Mouse (Mus musculus) gastrocnemius, adult 2 months (tissue): ENCODE data around the gene Arhgef15. TPM values are rescaled to one million over a fixed set of nuclear protein-coding genes. Genes with fewer than 3 reads are reported as not detected.
A peak's percentile ranks its signal among the peaks of the same experiment; 100 is the strongest.
"Not testable (repeated sequence)": the region's sequence is repeated elsewhere in the genome, so short reads cannot be mapped to it uniquely, and the experiment has no call there.

Experiments used
- DNase-seq: peaks from one replicate; pipeline ENCODE4 v3.0.0; 2022
- H3K27ac ChIP-seq: fragments of 200-600 bp; 2 replicates; pipeline ENCODE4 v1.8.1; 2022; ENCODE audit warnings: mild to moderate bottlenecking
- H3K4me3 ChIP-seq: fragments of 200-600 bp; 2 replicates; pipeline ENCODE4 v1.8.1; 2022; ENCODE audit warnings: mild to moderate bottlenecking, moderate library complexity
- CTCF ChIP-seq: fragments of 200-600 bp; IDR thresholded peaks from 2 replicates; pipeline ENCODE4 v1.8.1; 2022; ENCODE audit warnings: antibody characterized with exemption, mild to moderate bottlenecking, moderate library complexity
- intact Hi-C: fragments of 180-260 bp; cut with DNase I; formaldehyde crosslinking; loops from one replicate; pipeline ENCODE4 v1.15.1; 2025
- total RNA-seq, 2 experiments: library from RNA; stranded (reverse); gene quantifications; 2 replicates each; pipeline ENCODE4 v1.2.3; 2021

The Arhgef15 gene
- total RNA-seq, 2 experiments from 2014 or later: 5.9 to 9.7 TPM

DNA sequence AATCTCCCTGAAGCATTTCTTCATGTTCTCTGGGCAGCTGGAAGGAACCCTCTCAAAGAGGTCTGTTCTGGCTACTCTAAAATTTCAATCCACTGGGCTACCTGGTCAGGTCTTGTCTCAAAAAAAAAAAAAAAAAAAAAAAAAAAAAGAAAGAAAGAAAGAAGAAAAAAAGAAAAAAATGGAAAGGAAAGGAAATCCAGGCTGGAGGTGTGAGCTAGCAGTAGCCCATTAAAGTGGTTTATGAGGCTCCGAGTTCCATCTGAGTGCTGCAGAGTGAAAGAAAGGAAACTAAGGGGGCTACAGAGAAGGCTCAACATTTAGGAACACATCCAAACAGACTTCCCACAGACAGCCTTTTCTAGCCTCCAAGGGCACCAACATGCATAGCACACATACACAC, 691 bp upstream of the Arhgef15 start:
- H3K4me3 ChIP-seq: peak overlapping the region; percentile 72
- no peak for DNase-seq
- H3K27ac ChIP-seq: peak overlapping the region; percentile 89
- TF ChIP-seq CTCF: no peak
- intact Hi-C loops: no loop called here

- H3K27ac ChIP-seq: peak overlapping the region; percentile 89
- no peak for DNase-seq
- intact Hi-C loops: no loop called here
Measured at GRCm38 (mm10) chr11:68956697-68957096, 583 bp downstream of the Arhgef15 start.

DNA sequence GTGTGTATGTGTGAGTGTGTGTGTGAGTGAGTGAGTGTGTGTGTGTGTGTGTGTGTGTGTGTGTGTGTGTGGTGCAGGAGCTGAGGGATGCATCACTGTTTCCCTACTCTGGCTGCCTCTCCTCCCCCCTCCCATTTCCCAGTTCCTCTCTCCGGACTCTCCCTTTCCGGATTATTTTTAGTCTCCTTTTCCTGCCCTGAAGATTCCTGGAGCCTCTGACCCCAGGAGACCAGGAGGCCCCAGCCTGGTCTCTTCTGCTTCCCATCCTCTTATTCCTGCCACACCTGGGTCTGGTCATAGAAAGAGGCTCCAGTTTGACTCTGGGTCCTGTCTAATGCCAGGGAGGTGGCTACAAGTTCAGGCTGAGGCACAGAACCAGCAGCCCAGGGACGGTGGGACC, 1.2 kb downstream of the Arhgef15 start:
- intact Hi-C loops: no loop called here
- no peak for DNase-seq
- H3K4me3 ChIP-seq: peak overlapping the region; percentile 72
- no peak for TF ChIP-seq CTCF
- H3K27ac ChIP-seq: peak overlapping the region; percentile 89

More at GRCm38 (mm10) chr11:68956697-68957096, 583 bp downstream of the Arhgef15 start:
- TF ChIP-seq CTCF: no peak
- peak overlapping the region; percentile 72 for H3K4me3 ChIP-seq

- Histone ChIP-seq H3K4me3 (peak overlapping the region; percentile 70), H3K27ac (peak overlapping the region; percentile 70; the same call in 1 of the 2 replicates)
- TF ChIP-seq CTCF: no peak
- intact Hi-C loops: no loop called here
- no peak for DNase-seq
Measured at GRCm38 (mm10) chr11:68955473-68955872, 1.8 kb downstream of the Arhgef15 start.

GRCm38 (mm10) chr11:68954408-68954807, 2.9 kb downstream of the Arhgef15 start:
- peak overlapping the region; percentile 70 for H3K27ac ChIP-seq
- peak overlapping the region; percentile 70 for H3K4me3 ChIP-seq
- intact Hi-C loops: no loop called here
- TF ChIP-seq CTCF: no peak
- DNase-seq: no peak

GRCm38 (mm10) chr11:68953903-68954302, 3.4 kb downstream of the Arhgef15 start:
- no peak for TF ChIP-seq CTCF
- H3K4me3 ChIP-seq: peak overlapping the region; percentile 70
- peak overlapping the region; percentile 70 for H3K27ac ChIP-seq
- no peak for DNase-seq
- intact Hi-C loops: no loop called here

GRCm38 (mm10) chr11:68947542-68947993, 9.7 kb downstream of the Arhgef15 start:
- intact Hi-C loops: no loop called here
- TF ChIP-seq CTCF: no peak
- no peak for DNase-seq
- no peak overlapping the region for H3K4me3 ChIP-seq
- H3K27ac ChIP-seq: no peak overlapping the region

GRCm38 (mm10) chr11:68946806-68947440, 10.4 kb downstream of the Arhgef15 start:
- no peak for TF ChIP-seq CTCF
- Histone ChIP-seq H3K4me3 (no peak overlapping the region), H3K27ac (no peak overlapping the region)
- no peak for DNase-seq
- intact Hi-C loops: no loop called here

DNA sequence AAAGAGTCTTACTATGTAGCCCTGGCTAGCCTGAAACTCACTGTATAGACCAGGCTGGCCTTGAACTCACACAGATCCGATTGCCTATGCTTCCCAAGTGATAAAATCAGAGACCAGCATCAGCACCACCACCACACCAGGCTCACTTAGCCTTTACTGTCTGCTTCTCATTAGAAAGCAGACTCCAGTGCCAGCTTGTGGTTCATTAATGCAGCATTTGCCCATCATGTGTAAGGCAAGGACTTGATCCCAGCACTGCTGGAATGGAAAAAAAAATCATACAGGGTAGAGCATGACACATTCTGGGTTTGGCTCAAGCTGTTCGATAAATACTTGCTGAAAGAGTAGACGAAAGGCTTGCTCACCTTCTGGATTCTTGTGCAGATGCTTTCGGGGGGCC, 11.3 kb downstream of the Arhgef15 start:
- Histone ChIP-seq H3K27ac (no peak overlapping the region), H3K4me3 (no peak overlapping the region)
- DNase-seq: no peak
- no peak for TF ChIP-seq CTCF
- intact Hi-C loops: no loop called here

GRCm38 (mm10) chr11:68945245-68945644, 12.0 kb downstream of the Arhgef15 start:
- no peak overlapping the region for H3K4me3 ChIP-seq
- no peak for TF ChIP-seq CTCF
- intact Hi-C loops: no loop called here
- no peak overlapping the region for H3K27ac ChIP-seq
- no peak for DNase-seq

GRCm38 (mm10) chr11:68942731-68943130, 14.5 kb downstream of the Arhgef15 start:
- TF ChIP-seq CTCF: no peak
- no peak for DNase-seq
- no peak overlapping the region for H3K4me3 ChIP-seq
- no peak overlapping the region for H3K27ac ChIP-seq
- intact Hi-C loops: no loop called here

DNA sequence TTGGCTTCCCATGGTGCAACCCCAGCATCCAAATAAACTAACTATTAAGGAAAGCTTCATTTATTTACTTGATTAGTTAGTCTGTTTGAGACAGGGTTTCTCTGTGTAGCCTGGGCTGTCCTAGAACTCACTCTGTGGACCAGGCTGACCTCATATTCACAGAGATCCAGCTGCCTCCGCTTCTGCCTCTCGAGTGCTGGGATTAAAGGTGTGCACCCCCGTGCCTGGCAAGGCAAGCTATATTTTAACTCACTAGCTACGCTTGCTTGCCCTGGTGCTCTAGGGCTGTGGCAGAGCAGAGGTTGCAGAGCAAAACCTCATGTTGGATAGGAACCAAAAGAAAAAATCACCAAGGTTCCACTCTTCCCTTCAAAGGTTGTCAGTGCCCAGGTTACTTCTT, 16.8 kb downstream of the Arhgef15 start:
- Histone ChIP-seq H3K27ac (peak overlapping the region; percentile 90), H3K4me3 (peak overlapping the region; percentile 79)
- TF ChIP-seq CTCF: no peak
- intact Hi-C loops: no loop called here
- DNase-seq: no peak

GRCm38 (mm10) chr11:68939451-68940304, 17.6 kb downstream of the Arhgef15 start:
- intact Hi-C loops: no loop called here
- DNase-seq: peak; percentile 90
- peak overlapping the region; percentile 79 for H3K4me3 ChIP-seq
- TF ChIP-seq CTCF: no peak
- peak overlapping the region; percentile 90 for H3K27ac ChIP-seq

DNA sequence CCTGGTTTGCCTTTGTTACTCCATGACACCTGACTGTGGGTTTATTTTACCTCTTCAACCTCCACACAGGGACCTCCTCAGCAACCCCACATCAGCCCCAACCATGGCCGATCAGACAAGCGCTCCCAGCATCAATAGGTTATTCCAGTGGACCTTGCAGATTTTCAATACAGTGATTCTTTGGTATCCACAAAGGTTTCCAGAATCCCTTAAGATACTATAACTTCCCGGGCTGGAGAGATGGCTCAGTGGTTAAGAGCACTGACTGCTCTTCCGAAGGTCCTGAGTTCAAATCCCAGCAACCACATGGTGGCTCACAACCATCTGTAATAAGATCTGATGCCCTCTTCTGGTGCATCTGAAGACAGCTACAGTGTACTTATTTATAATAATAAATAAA, 20.3 kb downstream of the Arhgef15 start:
- H3K27ac ChIP-seq, intact Hi-C loops, DNase-seq, H3K4me3 ChIP-seq: not testable (repeated sequence)
